Mouse (Mus musculus): ENCODE measurements at regions not wholly inside any gene's neighbourhood (a gene's known extent, or its start where the extent isn't known, plus 50 kb on each side); places are given as distances from the start of the nearest gene placed in this dataset.

- Histone ChIP-seq H3K9ac (replicated peaks; ENCODE audit: low read depth, low read length) (no peak overlapping the region), H3K4me1 (ENCODE audit: control insufficient read depth, insufficient read depth, low read length) (no peaks in the 10 kb centered on the region), H3K27ac (ENCODE audit: low read length) (no peak overlapping the region), H3K36me3 (ENCODE audit: control insufficient read depth, insufficient read depth, low read length) (no peaks in the 10 kb centered on the region), H3K4me2 (replicated peaks; ENCODE audit: low read depth, low read length) (no peak overlapping the region), H3K27me3 (ENCODE audit: control insufficient read depth, insufficient read depth, low read length) (no peaks in the 10 kb centered on the region), H3K9me3 (ENCODE audit: control insufficient read depth, low read depth, low read length) (no peaks in the 10 kb centered on the region), H3K4me3 (ENCODE audit: low read depth, low read length) (no peak overlapping the region)
- WGBS, result 80% methylated on average over 6 of the region's 6 CpGs
- no peak for ATAC-seq (ENCODE audit: insufficient number of reproducible peaks, insufficient read depth, low FRiP score, low read depth)
Measured at GRCm38 (mm10) chr15:62465026-62465839, 1379.7 kb downstream of the Gsdmc2 start.

DNA sequence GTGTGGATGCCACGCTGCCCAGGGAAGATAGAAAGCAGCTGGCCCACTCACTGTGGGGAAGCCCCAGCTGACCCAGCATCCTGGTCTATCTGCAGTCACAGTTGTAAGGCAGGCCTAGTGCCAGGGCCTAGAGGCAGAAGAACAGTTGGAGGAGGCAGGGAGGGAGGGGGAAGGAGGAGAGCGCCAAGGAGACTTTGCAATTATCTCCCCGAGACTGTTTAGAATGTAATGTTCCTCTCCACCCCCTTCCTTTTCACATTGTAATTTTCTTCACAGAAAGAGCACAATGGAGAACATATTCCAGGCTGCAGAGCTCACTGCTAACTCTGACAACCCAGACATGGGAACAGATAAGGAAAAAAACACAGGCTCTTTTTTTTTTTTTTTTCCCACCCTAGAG lies 1382.3 kb downstream of the Gsdmc2 start:
- Histone ChIP-seq H3K9me3 (ENCODE audit: control insufficient read depth, low read depth, low read length) (no peaks in the 10 kb centered on the region), H3K4me3 (ENCODE audit: low read depth, low read length) (no peak overlapping the region), H3K4me2 (replicated peaks; ENCODE audit: low read depth, low read length) (no peak overlapping the region), H3K4me1 (ENCODE audit: control insufficient read depth, insufficient read depth, low read length) (no peaks in the 10 kb centered on the region), H3K9ac (replicated peaks; ENCODE audit: low read depth, low read length) (no peak overlapping the region), H3K36me3 (ENCODE audit: control insufficient read depth, insufficient read depth, low read length) (no peaks in the 10 kb centered on the region), H3K27me3 (ENCODE audit: control insufficient read depth, insufficient read depth, low read length) (no peaks in the 10 kb centered on the region), H3K27ac (ENCODE audit: low read length) (no peak overlapping the region)
- no peak for ATAC-seq (ENCODE audit: insufficient number of reproducible peaks, insufficient read depth, low FRiP score, low read depth)
- 27% methylated on average over 3 of the region's 3 CpGs for WGBS

DNA sequence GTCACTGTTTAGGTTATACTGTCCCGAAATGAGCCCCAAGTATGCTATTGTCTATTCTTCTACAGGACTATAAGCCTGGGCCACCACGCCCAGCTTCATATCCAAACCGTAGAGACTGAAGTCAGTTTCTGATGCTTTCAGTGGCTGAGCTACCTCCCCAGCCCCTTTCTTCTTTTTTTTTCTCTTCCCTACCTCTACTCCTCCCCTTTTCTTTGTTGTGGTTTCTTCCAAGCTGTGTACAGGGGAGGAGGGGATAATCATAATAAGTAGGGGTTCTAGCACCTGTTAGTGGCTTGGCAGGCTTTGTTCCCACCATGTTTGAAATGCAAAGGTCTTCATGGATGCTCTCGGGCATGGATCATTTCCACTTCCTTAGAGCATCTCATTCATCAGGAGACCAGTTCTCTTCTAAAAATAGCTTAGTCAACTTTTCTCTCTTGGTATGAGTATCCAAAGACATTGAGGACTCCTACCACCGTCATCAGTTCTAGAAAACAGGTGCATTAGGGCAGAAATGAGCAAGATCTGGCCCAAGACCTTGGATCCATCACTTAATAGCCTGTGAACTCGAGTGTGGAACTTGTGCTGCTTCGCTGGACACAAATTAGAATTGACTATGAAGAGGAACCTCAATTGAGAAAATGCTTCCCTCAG lies 1383.5 kb downstream of the Gsdmc2 start:
- Histone ChIP-seq H3K4me3 (ENCODE audit: low read depth, low read length) (no peak overlapping the region), H3K4me2 (replicated peaks; ENCODE audit: low read depth, low read length) (no peak overlapping the region), H3K36me3 (ENCODE audit: control insufficient read depth, insufficient read depth, low read length) (no peaks in the 10 kb centered on the region), H3K9ac (replicated peaks; ENCODE audit: low read depth, low read length) (no peak overlapping the region), H3K9me3 (ENCODE audit: control insufficient read depth, low read depth, low read length) (no peaks in the 10 kb centered on the region), H3K27ac (ENCODE audit: low read length) (no peak overlapping the region), H3K4me1 (ENCODE audit: control insufficient read depth, insufficient read depth, low read length) (no peaks in the 10 kb centered on the region), H3K27me3 (ENCODE audit: control insufficient read depth, insufficient read depth, low read length) (no peaks in the 10 kb centered on the region)
- ATAC-seq (ENCODE audit: insufficient number of reproducible peaks, insufficient read depth, low FRiP score, low read depth), result no peak
- WGBS, result 87% methylated on average over 7 of the region's 7 CpGs

- no peak overlapping the region for H3K9ac ChIP-seq (replicated peaks; ENCODE audit: low read depth, low read length)
- H3K9me3 ChIP-seq (ENCODE audit: control insufficient read depth, low read depth, low read length), result no peaks in the 10 kb centered on the region
- no peak overlapping the region for H3K27ac ChIP-seq (ENCODE audit: low read length)
- no peaks in the 10 kb centered on the region for H3K36me3 ChIP-seq (ENCODE audit: control insufficient read depth, insufficient read depth, low read length)
- H3K27me3 ChIP-seq (ENCODE audit: control insufficient read depth, insufficient read depth, low read length), result no peaks in the 10 kb centered on the region
- no peak overlapping the region for H3K4me3 ChIP-seq (ENCODE audit: low read depth, low read length)
- H3K4me2 ChIP-seq (replicated peaks; ENCODE audit: low read depth, low read length), result no peak overlapping the region
- WGBS, result 86% methylated on average over 2 of the region's 2 CpGs
- H3K4me1 ChIP-seq (ENCODE audit: control insufficient read depth, insufficient read depth, low read length), result no peaks in the 10 kb centered on the region
- no peak for ATAC-seq (ENCODE audit: insufficient number of reproducible peaks, insufficient read depth, low FRiP score, low read depth)
Measured at GRCm38 (mm10) chr15:62460724-62461123, 1384.3 kb downstream of the Gsdmc2 start.

GRCm38 (mm10) chr15:62460026-62460607 lies 1384.9 kb downstream of the Gsdmc2 start:
- Histone ChIP-seq H3K9me3 (ENCODE audit: control insufficient read depth, low read depth, low read length) (no peaks in the 10 kb centered on the region), H3K4me3 (ENCODE audit: low read depth, low read length) (no peak overlapping the region), H3K4me1 (ENCODE audit: control insufficient read depth, insufficient read depth, low read length) (no peaks in the 10 kb centered on the region), H3K4me2 (replicated peaks; ENCODE audit: low read depth, low read length) (no peak overlapping the region), H3K9ac (replicated peaks; ENCODE audit: low read depth, low read length) (no peak overlapping the region), H3K36me3 (ENCODE audit: control insufficient read depth, insufficient read depth, low read length) (no peaks in the 10 kb centered on the region), H3K27ac (ENCODE audit: low read length) (no peak overlapping the region), H3K27me3 (ENCODE audit: control insufficient read depth, insufficient read depth, low read length) (no peaks in the 10 kb centered on the region)
- ATAC-seq (ENCODE audit: insufficient number of reproducible peaks, insufficient read depth, low FRiP score, low read depth), result no peak
- 67% methylated on average over 6 of the region's 6 CpGs for WGBS

DNA sequence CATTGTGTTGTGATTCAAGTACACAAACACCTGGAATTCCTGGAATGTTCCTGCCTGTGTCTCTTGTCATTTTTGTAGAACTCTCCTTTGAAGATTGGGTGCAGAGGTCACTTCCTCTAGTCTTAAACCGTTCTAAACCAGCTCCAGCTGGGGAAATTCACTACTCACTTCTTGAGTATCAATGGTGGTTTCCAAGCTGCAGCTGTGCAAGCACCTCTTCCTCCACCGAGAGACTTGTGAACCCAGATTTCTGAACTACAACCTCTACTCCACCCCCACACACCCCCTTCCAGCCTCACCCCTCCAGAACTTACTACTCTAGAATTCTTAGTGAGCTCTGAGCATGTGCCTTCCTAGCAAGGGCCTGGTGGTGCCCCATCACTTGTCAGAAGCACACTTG lies 1387.0 kb downstream of the Gsdmc2 start:
- Histone ChIP-seq H3K4me1 (ENCODE audit: control insufficient read depth, insufficient read depth, low read length) (no peaks in the 10 kb centered on the region), H3K9me3 (ENCODE audit: control insufficient read depth, low read depth, low read length) (no peaks in the 10 kb centered on the region), H3K36me3 (ENCODE audit: control insufficient read depth, insufficient read depth, low read length) (no peaks in the 10 kb centered on the region), H3K27me3 (ENCODE audit: control insufficient read depth, insufficient read depth, low read length) (no peaks in the 10 kb centered on the region), H3K9ac (replicated peaks; ENCODE audit: low read depth, low read length) (no peak overlapping the region), H3K4me3 (ENCODE audit: low read depth, low read length) (no peak overlapping the region), H3K27ac (ENCODE audit: low read length) (no peak overlapping the region), H3K4me2 (replicated peaks; ENCODE audit: low read depth, low read length) (no peak overlapping the region)
- ATAC-seq (ENCODE audit: insufficient number of reproducible peaks, insufficient read depth, low FRiP score, low read depth), result no peak
- 31% methylated on average over 2 of the region's 2 CpGs for WGBS

DNA sequence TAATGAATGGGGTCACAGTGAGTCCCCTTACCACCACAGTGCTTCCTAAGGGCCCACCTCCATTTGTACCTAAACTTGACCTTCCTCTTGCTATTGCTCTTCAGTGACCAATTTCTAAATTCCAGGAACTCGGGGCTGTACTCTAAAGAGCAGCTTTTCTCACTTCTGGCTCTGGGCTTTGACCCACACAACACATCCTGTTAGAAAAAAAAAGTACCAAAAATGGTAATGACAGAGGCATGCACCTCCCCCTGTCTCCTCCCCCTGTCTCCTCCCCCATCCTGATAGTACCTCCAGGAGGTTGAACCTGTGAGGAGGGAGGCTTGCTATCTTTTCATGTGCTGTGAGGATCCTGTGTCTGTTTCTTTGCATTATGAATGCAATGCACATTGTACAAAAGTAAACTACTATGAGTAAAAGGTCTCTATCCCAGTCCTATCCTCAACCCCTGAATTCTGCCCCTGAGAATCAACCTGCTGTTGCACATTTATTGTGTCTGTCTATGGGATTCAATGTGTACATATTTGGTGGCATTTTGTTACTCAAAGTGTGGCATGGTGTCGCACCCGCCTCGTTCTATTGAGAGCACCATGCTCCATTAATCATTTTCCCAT lies 1387.8 kb downstream of the Gsdmc2 start:
- no peak for ATAC-seq (ENCODE audit: insufficient number of reproducible peaks, insufficient read depth, low FRiP score, low read depth)
- 57% methylated on average over 4 of the region's 4 CpGs for WGBS

GRCm38 (mm10) chr15:62456020-62456419 lies 1389.0 kb downstream of the Gsdmc2 start:
- Histone ChIP-seq H3K4me3 (ENCODE audit: low read depth, low read length) (no peak overlapping the region), H3K4me2 (replicated peaks; ENCODE audit: low read depth, low read length) (no peak overlapping the region), H3K9ac (replicated peaks; ENCODE audit: low read depth, low read length) (no peak overlapping the region), H3K27me3 (ENCODE audit: control insufficient read depth, insufficient read depth, low read length) (no peaks in the 10 kb centered on the region), H3K36me3 (ENCODE audit: control insufficient read depth, insufficient read depth, low read length) (no peaks in the 10 kb centered on the region), H3K4me1 (ENCODE audit: control insufficient read depth, insufficient read depth, low read length) (no peaks in the 10 kb centered on the region), H3K27ac (ENCODE audit: low read length) (no peak overlapping the region), H3K9me3 (ENCODE audit: control insufficient read depth, low read depth, low read length) (no peaks in the 10 kb centered on the region)
- ATAC-seq (ENCODE audit: insufficient number of reproducible peaks, insufficient read depth, low FRiP score, low read depth), result no peak
- whole genome bisulfite sequencing, result 30% methylated on average over 1 of the region's 1 CpGs

More for the DNA sequence above, 1387.8 kb downstream of the Gsdmc2 start:
- H3K4me1 ChIP-seq (ENCODE audit: control insufficient read depth, insufficient read depth, low read length), result no peaks in the 10 kb centered on the region
- no peak overlapping the region for H3K4me2 ChIP-seq (replicated peaks; ENCODE audit: low read depth, low read length)
- no peaks in the 10 kb centered on the region for H3K36me3 ChIP-seq (ENCODE audit: control insufficient read depth, insufficient read depth, low read length)
- no peak overlapping the region; the same call in 1 of the 2 replicates for H3K27ac ChIP-seq (ENCODE audit: low read length)
- no peaks in the 10 kb centered on the region for H3K27me3 ChIP-seq (ENCODE audit: control insufficient read depth, insufficient read depth, low read length)
- H3K9me3 ChIP-seq (ENCODE audit: control insufficient read depth, low read depth, low read length), result no peaks in the 10 kb centered on the region
- no peak overlapping the region for H3K9ac ChIP-seq (replicated peaks; ENCODE audit: low read depth, low read length)
- H3K4me3 ChIP-seq (ENCODE audit: low read depth, low read length), result no peak overlapping the region
